Mouse (Mus musculus): Measurements from ENCODE around the gene Nsmce4a.
"Not testable (repeated sequence)": the region's sequence is repeated elsewhere in the genome, so short reads cannot be mapped to it uniquely, and the experiment has no call there.

GRCm38 (mm10) chr7:130592975-130593374 lies 20.1 kb upstream of the Nsmce4a start:
- not testable (repeated sequence) for TF ChIP-seq CTCF (IDR thresholded peaks at IDR 0.05; ENCODE audit: borderline replicate concordance, insufficient read depth, low read length); POLR2A (IDR thresholded peaks at IDR 0.05; ENCODE audit: low read depth, low read length)

Measured in embryonic fibroblast, embryonic 13.5 days (primary cell).